Mouse (Mus musculus): ENCODE data around the gene Ccnb3. TPM values are rescaled to one million over a fixed set of nuclear protein-coding genes. Genes with fewer than 3 reads are reported as not detected.
"Not testable (repeated sequence)": the region's sequence is repeated elsewhere in the genome, so short reads cannot be mapped to it uniquely, and the experiment has no call there.

The Ccnb3 gene
- polyA plus RNA-seq (2015; fragmentation: Nextera tagmentation; extraction: Ambion mirVana): not detected in 2 replicates

DNA sequence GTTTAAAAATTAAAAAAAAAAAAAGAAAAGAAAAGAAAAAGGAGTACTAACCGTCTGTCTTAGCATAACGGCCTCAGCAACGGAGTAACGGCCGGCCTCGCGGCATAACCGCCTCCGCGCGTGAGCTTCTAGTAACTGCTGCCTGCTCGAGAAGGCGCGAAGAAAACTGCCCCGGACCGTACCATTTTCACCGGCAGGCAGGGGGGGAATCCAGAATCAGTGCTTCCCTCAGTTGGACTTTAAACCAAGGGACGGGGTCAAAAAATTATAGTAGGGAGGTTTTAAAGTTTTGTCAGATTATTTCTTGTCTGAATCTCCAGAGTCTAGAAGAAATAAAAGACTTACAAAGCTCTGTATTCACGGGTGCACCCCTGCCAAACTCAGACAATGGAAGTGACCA is at the start of gene Ccnb3:
Ccnb3 (minus strand) TSS at position 101 of the 400 bp plus-strand sequence.
- Histone ChIP-seq H3K4me3 (ENCODE audit: low read length) (no peak within 1 kb of the TSS), H3K9ac (ENCODE audit: low read depth, low read length) (no peak within 1 kb of the TSS)

DNA sequence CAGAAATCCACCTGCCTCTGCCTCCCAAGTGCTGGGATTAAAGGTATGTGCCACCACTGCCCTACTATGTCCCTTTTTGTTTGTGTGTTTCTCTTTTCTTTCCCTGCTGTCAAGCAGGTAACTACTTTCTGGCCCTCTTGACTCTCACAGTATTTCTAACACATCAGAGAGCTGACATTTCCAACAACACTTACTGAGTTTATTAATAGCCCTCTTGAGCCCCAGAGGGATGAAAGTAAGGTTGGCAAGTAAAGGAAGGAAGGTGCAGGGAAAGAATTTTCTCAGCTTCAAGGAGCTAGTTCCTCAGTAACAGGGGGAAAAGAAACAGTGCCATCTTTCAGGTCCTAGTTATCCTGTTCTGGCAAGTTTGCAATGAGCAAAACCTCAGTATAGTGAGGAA is 48.9 kb upstream of the Ccnb3 start:
- no peak overlapping the region for H3K9ac ChIP-seq (ENCODE audit: low read depth, low read length)
- H3K4me3 ChIP-seq (ENCODE audit: low read length): no peak overlapping the region
- no peaks in the 10 kb centered on the region for H3K27me3 ChIP-seq (replicated peaks; ENCODE audit: control insufficient read depth, insufficient read depth, low read length)
- no peaks in the 10 kb centered on the region for H3K4me1 ChIP-seq (ENCODE audit: control insufficient read depth, insufficient read depth, low read length)
- no peak overlapping the region for H3K4me2 ChIP-seq (ENCODE audit: low read depth, low read length)
- ATAC-seq: no peak
- no peaks in the 10 kb centered on the region for H3K9me3 ChIP-seq (ENCODE audit: control insufficient read depth, low read length)
- H3K36me3 ChIP-seq (ENCODE audit: control insufficient read depth, insufficient read depth, low read length): no peaks in the 10 kb centered on the region
- H3K27ac ChIP-seq (ENCODE audit: low read length): no peak overlapping the region

More for the DNA sequence above, at the start of gene Ccnb3:
- Histone ChIP-seq H3K4me2 (ENCODE audit: low read depth, low read length) (no peak within 1 kb of the TSS), H3K27me3 (replicated peaks; ENCODE audit: control insufficient read depth, insufficient read depth, low read length) (no peaks in the 10 kb centered on the region), H3K4me1 (ENCODE audit: control insufficient read depth, insufficient read depth, low read length) (no peaks in the 10 kb centered on the region), H3K9me3 (ENCODE audit: control insufficient read depth, low read length) (no peaks in the 10 kb centered on the region), H3K27ac (ENCODE audit: low read length) (no peak within 1 kb of the TSS), H3K36me3 (ENCODE audit: control insufficient read depth, insufficient read depth, low read length) (no peaks in the 10 kb centered on the region)
- WGBS: 91% methylated on average over 19 of the region's 19 CpGs
- ATAC-seq: no peak

DNA sequence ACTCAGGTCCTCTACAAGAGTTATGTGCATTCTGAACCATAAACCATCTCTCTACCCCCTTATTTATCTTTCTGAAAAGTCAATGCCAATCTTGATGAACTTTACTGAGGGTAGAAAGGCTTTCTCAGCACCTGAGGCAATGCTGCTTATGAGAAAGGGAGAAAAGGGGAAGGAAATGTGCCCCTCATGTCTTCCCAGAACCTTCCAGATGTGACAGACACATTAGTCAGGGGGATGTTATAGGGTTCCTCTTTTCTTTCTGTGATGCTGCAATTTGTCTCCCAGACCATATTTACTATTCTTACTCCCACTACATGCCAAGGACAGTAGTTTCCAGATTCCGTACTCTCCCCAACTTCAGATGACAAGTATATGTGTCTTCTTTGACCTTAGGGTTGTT is 44.5 kb upstream of the Ccnb3 start:
- ATAC-seq: no peak
- H3K4me1 ChIP-seq (ENCODE audit: control insufficient read depth, insufficient read depth, low read length): no peaks in the 10 kb centered on the region
- H3K9ac ChIP-seq (ENCODE audit: low read depth, low read length): no peak overlapping the region
- 72% methylated on average over 1 of the region's 1 CpGs for WGBS
- H3K27ac ChIP-seq (ENCODE audit: low read length): no peak overlapping the region
- H3K4me2 ChIP-seq (ENCODE audit: low read depth, low read length): no peak overlapping the region
- no peak overlapping the region for H3K4me3 ChIP-seq (ENCODE audit: low read length)
- no peaks in the 10 kb centered on the region for H3K9me3 ChIP-seq (ENCODE audit: control insufficient read depth, low read length)
- no peaks in the 10 kb centered on the region for H3K36me3 ChIP-seq (ENCODE audit: control insufficient read depth, insufficient read depth, low read length)
- H3K27me3 ChIP-seq (replicated peaks; ENCODE audit: control insufficient read depth, insufficient read depth, low read length): no peaks in the 10 kb centered on the region

DNA sequence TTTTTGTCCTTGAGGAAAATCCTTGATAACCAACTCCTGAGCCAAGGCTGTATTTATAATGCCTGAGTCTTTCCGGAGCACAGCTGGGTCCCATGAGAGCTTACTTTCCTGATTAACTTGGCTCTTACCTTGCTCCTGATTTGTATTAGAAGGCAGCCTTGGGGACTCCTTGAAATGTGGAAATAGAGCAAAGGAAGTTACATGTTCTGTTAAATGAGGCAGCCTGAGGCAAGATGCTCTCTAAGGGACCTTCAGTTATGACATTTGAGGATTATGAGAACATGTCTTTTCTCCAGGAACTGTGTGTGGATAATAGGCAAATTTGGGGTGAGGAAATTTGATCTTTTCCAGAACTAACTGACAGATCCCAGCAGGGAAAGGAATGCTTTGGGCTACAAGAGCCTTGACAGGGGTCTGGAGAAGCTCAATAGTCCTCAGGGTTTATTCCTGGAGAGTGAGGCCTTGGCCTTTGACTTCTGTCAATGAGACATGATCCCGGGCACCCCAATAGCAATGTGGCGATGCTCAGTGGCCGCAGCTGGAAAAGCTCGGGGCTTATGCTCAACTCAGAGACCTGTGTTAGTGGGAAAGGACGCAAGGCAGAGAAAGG is 38.5 kb upstream of the Ccnb3 start:
- no peaks in the 10 kb centered on the region for H3K4me1 ChIP-seq (ENCODE audit: control insufficient read depth, insufficient read depth, low read length)
- H3K27ac ChIP-seq (ENCODE audit: low read length): no peak overlapping the region
- no peak overlapping the region for H3K9ac ChIP-seq (ENCODE audit: low read depth, low read length)
- H3K9me3 ChIP-seq (ENCODE audit: control insufficient read depth, low read length): no peaks in the 10 kb centered on the region
- WGBS: 55% methylated on average over 6 of the region's 6 CpGs
- no peak for ATAC-seq
- H3K4me2 ChIP-seq (ENCODE audit: low read depth, low read length): no peak overlapping the region
- H3K4me3 ChIP-seq (ENCODE audit: low read length): no peak overlapping the region
- no peaks in the 10 kb centered on the region for H3K27me3 ChIP-seq (replicated peaks; ENCODE audit: control insufficient read depth, insufficient read depth, low read length)
- no peaks in the 10 kb centered on the region for H3K36me3 ChIP-seq (ENCODE audit: control insufficient read depth, insufficient read depth, low read length)

DNA sequence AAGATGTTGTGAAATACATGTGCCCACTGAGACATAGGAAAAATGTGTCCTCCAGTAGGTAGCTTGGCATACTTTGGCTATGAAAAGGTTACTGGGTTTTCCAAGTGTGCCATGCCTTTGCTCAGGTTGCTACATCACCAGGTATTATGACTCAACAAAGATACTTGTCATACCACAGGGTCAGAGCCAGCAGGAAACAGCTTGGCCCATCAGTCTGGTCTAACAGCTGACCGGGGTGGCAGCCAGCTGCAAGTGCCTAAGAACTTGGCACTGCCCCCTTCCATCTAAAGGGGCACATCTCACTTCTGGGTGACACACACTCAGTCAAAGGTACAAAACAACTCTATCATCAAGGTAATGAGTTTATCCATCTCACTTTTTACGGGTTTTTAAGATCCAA is 26.6 kb upstream of the Ccnb3 start:
- Histone ChIP-seq H3K4me1 (ENCODE audit: control insufficient read depth, insufficient read depth, low read length) (no peaks in the 10 kb centered on the region), H3K9me3 (ENCODE audit: control insufficient read depth, low read length) (no peaks in the 10 kb centered on the region), H3K27ac (ENCODE audit: low read length) (no peak overlapping the region), H3K9ac (ENCODE audit: low read depth, low read length) (no peak overlapping the region), H3K36me3 (ENCODE audit: control insufficient read depth, insufficient read depth, low read length) (no peaks in the 10 kb centered on the region), H3K27me3 (replicated peaks; ENCODE audit: control insufficient read depth, insufficient read depth, low read length) (no peaks in the 10 kb centered on the region), H3K4me2 (ENCODE audit: low read depth, low read length) (no peak overlapping the region), H3K4me3 (ENCODE audit: low read length) (no peak overlapping the region)
- 79% methylated on average over 2 of the region's 2 CpGs for WGBS
- ATAC-seq: no peak

DNA sequence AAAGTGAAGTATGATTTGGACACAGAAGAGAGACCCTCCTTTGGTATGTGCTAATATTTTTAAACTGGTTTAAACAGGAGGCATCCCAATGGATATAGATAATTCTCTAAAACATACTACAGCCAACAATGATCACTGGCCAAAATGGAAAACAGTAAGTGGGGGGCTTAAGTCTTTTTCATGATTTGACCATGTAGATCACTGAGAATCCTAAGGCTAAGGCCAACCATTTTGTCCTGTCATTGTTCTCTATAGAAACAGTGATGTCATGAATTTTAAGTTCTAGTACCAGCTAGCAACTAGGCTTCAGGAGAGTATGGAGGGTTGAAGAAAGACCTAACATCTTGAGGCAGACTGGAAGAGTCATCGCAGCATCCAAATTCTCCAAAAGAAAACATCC is 25.8 kb upstream of the Ccnb3 start, which contains the start of gene Akap4:
Akap4 (plus strand) TSS at position 301 of the 400 bp plus-strand sequence.
- no peak for ATAC-seq
- WGBS: 92% methylated on average over 1 of the region's 1 CpGs
- H3K27ac ChIP-seq (ENCODE audit: low read length): no peak within 1 kb of the TSS

DNA sequence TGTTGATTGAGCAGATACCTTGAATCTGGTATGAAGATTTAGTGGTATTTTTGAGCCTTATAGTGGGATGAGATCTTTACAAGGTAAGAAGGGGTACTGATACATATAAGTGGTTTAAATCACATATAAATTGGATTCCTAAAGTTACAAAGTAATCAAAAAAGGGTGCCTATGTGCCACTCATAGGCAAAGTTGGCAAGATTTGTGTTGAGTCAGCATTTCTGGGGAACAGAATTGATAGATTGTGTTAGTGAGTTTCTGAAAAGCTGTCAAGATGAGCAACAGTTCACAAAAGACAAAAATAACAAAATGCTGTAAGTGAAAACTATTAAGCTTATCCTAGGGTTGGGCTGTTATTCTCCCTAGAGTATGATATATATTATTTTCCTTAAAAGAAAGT is 22.7 kb upstream of the Ccnb3 start:
- Histone ChIP-seq H3K4me3 (ENCODE audit: low read length) (no peak overlapping the region), H3K4me1 (ENCODE audit: control insufficient read depth, insufficient read depth, low read length) (no peaks in the 10 kb centered on the region), H3K9me3 (ENCODE audit: control insufficient read depth, low read length) (no peaks in the 10 kb centered on the region), H3K27me3 (replicated peaks; ENCODE audit: control insufficient read depth, insufficient read depth, low read length) (no peaks in the 10 kb centered on the region), H3K9ac (ENCODE audit: low read depth, low read length) (no peak overlapping the region), H3K27ac (ENCODE audit: low read length) (no peak overlapping the region), H3K36me3 (ENCODE audit: control insufficient read depth, insufficient read depth, low read length) (no peaks in the 10 kb centered on the region), H3K4me2 (ENCODE audit: low read depth, low read length) (no peak overlapping the region)
- ATAC-seq: no peak

More for the DNA sequence above, 25.8 kb upstream of the Ccnb3 start, which contains the start of gene Akap4:
- no peaks in the 10 kb centered on the region for H3K4me1 ChIP-seq (ENCODE audit: control insufficient read depth, insufficient read depth, low read length)
- no peak within 1 kb of the TSS for H3K4me3 ChIP-seq (ENCODE audit: low read length)
- H3K9ac ChIP-seq (ENCODE audit: low read depth, low read length): no peak within 1 kb of the TSS
- no peaks in the 10 kb centered on the region for H3K36me3 ChIP-seq (ENCODE audit: control insufficient read depth, insufficient read depth, low read length)
- H3K4me2 ChIP-seq (ENCODE audit: low read depth, low read length): no peak within 1 kb of the TSS
- H3K9me3 ChIP-seq (ENCODE audit: control insufficient read depth, low read length): no peaks in the 10 kb centered on the region
- no peaks in the 10 kb centered on the region for H3K27me3 ChIP-seq (replicated peaks; ENCODE audit: control insufficient read depth, insufficient read depth, low read length)

DNA sequence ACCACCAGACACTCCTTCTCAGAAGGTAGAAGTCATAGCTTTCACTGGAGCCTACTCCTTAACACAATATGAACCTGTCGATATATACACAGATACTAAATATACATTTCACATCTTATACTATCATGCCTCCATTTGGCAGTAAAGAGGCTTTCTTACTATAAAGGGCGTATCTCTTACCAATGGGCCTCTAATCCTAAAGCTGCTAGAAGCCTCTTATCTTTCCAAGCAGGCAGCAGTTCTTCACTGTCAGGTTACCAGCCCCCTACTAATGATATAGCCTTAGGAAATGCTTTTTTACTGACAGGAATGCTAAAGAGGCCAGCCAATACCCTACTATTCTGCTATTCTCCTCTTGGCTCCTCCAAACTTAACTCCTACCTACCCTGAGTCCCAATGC is 16.2 kb upstream of the Ccnb3 start:
- Histone ChIP-seq H3K9me3 (ENCODE audit: control insufficient read depth, low read length) (no peaks in the 10 kb centered on the region), H3K4me3 (ENCODE audit: low read length) (no peak overlapping the region), H3K27ac (ENCODE audit: low read length) (no peak overlapping the region), H3K36me3 (ENCODE audit: control insufficient read depth, insufficient read depth, low read length) (no peaks in the 10 kb centered on the region), H3K4me1 (ENCODE audit: control insufficient read depth, insufficient read depth, low read length) (no peaks in the 10 kb centered on the region), H3K4me2 (ENCODE audit: low read depth, low read length) (no peak overlapping the region), H3K27me3 (replicated peaks; ENCODE audit: control insufficient read depth, insufficient read depth, low read length) (no peaks in the 10 kb centered on the region), H3K9ac (ENCODE audit: low read depth, low read length) (no peak overlapping the region)
- WGBS: 72% methylated on average over 2 of the region's 2 CpGs
- no peak for ATAC-seq

DNA sequence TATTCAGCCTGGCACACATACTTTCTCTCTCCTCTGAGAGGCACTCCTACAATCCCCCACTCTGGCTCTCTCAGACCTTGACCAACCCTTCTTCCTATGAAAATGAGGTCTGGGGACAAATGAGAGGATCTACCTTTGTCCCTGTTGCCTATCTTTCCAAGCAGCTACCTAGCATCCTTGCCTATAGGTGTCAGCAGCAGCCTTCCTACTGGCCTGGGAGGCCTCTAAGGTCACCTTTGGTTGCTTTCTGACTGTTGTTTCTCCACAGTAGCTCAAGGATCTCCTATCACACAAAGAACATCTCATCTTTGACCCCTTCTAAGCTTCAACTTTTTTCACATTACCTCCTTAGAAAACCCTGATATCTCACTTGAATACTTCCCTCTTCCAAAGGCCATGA is 15.6 kb upstream of the Ccnb3 start:
- no peak for ATAC-seq

DNA sequence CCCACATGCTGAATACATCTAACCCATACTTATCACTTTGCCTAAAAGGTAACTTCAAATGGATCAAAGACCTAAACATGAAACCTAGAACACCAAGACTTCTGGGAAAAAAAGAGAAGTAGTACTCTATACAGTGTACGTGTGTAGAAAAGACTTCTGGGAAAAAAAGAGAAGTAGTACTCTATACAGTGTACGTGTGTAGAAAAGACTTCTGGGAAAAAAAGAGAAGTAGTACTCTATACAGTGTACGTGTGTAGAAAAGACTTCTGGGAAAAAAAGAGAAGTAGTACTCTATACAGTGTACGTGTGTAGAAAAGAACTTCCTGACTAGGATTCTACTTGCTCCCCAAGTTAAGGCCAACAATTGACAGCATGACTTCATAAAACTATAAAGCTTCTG is 57.5 kb downstream of the Ccnb3 start:
- H3K9ac ChIP-seq (ENCODE audit: low read depth, low read length); H3K27ac ChIP-seq (ENCODE audit: low read length); H3K9me3 ChIP-seq (ENCODE audit: control insufficient read depth, low read length); H3K4me1 ChIP-seq (ENCODE audit: control insufficient read depth, insufficient read depth, low read length); H3K4me3 ChIP-seq (ENCODE audit: low read length); ATAC-seq; H3K4me2 ChIP-seq (ENCODE audit: low read depth, low read length); H3K36me3 ChIP-seq (ENCODE audit: control insufficient read depth, insufficient read depth, low read length); H3K27me3 ChIP-seq (replicated peaks; ENCODE audit: control insufficient read depth, insufficient read depth, low read length): not testable (repeated sequence)
- 86% methylated on average over 3 of the region's 4 CpGs for WGBS

More for the DNA sequence above, 15.6 kb upstream of the Ccnb3 start:
- Histone ChIP-seq H3K9me3 (ENCODE audit: control insufficient read depth, low read length) (no peaks in the 10 kb centered on the region), H3K36me3 (ENCODE audit: control insufficient read depth, insufficient read depth, low read length) (no peaks in the 10 kb centered on the region), H3K27ac (ENCODE audit: low read length) (no peak overlapping the region), H3K4me3 (ENCODE audit: low read length) (no peak overlapping the region), H3K4me2 (ENCODE audit: low read depth, low read length) (no peak overlapping the region), H3K4me1 (ENCODE audit: control insufficient read depth, insufficient read depth, low read length) (no peaks in the 10 kb centered on the region), H3K27me3 (replicated peaks; ENCODE audit: control insufficient read depth, insufficient read depth, low read length) (no peaks in the 10 kb centered on the region), H3K9ac (ENCODE audit: low read depth, low read length) (no peak overlapping the region)

Measured in intestine, embryonic 16.5 days (tissue).